Mouse (Mus musculus): ENCODE measurements around the gene Olfr1413. TPM values are rescaled to one million over a fixed set of nuclear protein-coding genes. Genes with fewer than 3 reads are reported as not detected.

Gene Olfr1413
- polyA plus RNA-seq, 2 experiments: not detected

DNA sequence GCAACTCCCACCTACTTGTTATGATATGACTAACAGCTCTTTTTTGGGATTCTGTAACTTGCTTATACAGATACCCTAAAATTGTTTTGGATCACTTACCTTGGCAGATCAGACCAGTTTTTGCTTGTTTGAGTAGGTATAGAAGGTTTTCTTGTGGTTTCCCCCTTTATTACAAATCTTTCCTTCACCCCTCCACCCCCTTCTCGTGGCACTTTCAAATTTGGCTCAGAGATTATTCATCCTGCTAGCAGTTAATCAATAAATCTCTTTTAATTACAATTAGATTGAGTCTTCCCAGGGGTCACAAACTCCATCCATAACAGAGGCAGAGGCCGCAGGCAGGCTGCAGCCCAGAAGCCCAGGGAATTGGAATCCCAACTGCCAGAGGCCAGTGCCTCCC lies 46.4 kb downstream of the Olfr1413 start, which contains the start of gene Olfr12:
Gene Olfr12 (plus strand): TSS at position 301 of the 400 bp plus-strand sequence.
- no peaks in the 10 kb centered on the region for H3K9me3 ChIP-seq (ENCODE audit: control insufficient read depth, low read length)
- H3K4me2 ChIP-seq (ENCODE audit: low read depth): no peak within 1 kb of the TSS
- H3K27ac ChIP-seq: no peak within 1 kb of the TSS
- ATAC-seq (ENCODE audit: insufficient read depth): no peak
- 45% methylated on average over 2 of the region's 2 CpGs for WGBS (ENCODE audit: insufficient replicate concordance)
- H3K36me3 ChIP-seq (replicated peaks; ENCODE audit: control insufficient read depth, insufficient read depth, low read depth): no peaks in the 10 kb centered on the region
- H3K9ac ChIP-seq (replicated peaks): no peak within 1 kb of the TSS
- TF ChIP-seq CTCF (IDR thresholded peaks at IDR 0.05; ENCODE audit: low read depth): no peak
- TF ChIP-seq EP300 (IDR thresholded peaks at IDR 0.05; ENCODE audit: low read depth): no peak
- H3K27me3 ChIP-seq (ENCODE audit: control insufficient read depth, insufficient read depth, low read length): no peaks in the 10 kb centered on the region
- H3K4me1 ChIP-seq (replicated peaks; ENCODE audit: control insufficient read depth in 2 of 2, insufficient read depth in 2 of 2, low read length in 1 of 2): no peaks in the 10 kb centered on the region
- H3K4me3 ChIP-seq (ENCODE audit: insufficient read depth in 1 of 2, low read depth in 2 of 2, low read length in 2 of 2): no peak within 1 kb of the TSS
- no peak for DNase-seq (ENCODE audit: low read depth in 3 of 3, low spot score in 3 of 3)

DNA sequence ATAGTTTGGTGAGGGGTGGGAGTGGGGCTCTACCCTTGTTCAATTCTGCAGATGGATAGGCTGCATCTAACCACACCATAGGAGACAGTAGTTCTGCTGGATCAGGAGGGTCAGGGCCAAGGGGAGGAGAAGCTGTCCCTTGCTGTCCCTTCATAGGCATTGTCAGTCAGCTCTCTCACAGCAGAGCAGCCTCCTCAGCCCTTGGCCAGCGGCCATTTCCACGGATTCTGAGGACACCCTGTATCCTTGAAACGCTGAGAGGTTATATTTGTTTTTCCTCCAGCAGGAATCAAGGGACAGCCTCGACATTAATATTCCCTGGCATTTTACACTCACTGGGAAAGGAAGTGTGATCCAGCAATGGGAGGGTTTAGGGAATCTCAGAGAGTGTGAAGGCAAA lies 47.2 kb downstream of the Olfr1413 start:
- no peak overlapping the region for H3K4me2 ChIP-seq (ENCODE audit: low read depth)
- H3K27ac ChIP-seq: no peak overlapping the region
- DNase-seq (ENCODE audit: low read depth in 3 of 3, low spot score in 3 of 3) (no peak), ATAC-seq (ENCODE audit: insufficient read depth) (no peak)
- 47% methylated on average over 4 of the region's 4 CpGs for WGBS (ENCODE audit: insufficient replicate concordance)
- H3K27me3 ChIP-seq (ENCODE audit: control insufficient read depth, insufficient read depth, low read length): no peaks in the 10 kb centered on the region
- H3K9me3 ChIP-seq (ENCODE audit: control insufficient read depth, low read length): no peaks in the 10 kb centered on the region
- no peaks in the 10 kb centered on the region for H3K36me3 ChIP-seq (replicated peaks; ENCODE audit: control insufficient read depth, insufficient read depth, low read depth)
- H3K9ac ChIP-seq (replicated peaks): no peak overlapping the region
- TF ChIP-seq CTCF (IDR thresholded peaks at IDR 0.05; ENCODE audit: low read depth) (no peak), EP300 (IDR thresholded peaks at IDR 0.05; ENCODE audit: low read depth) (no peak)
- H3K4me1 ChIP-seq (replicated peaks; ENCODE audit: control insufficient read depth in 2 of 2, insufficient read depth in 2 of 2, low read length in 1 of 2): no peaks in the 10 kb centered on the region
- H3K4me3 ChIP-seq (ENCODE audit: insufficient read depth in 1 of 2, low read depth in 2 of 2, low read length in 2 of 2): no peak overlapping the region

Other genes with a start within 250 kb of the Olfr1413 start
- 39.5 and 44.0 TPM in 2 replicates for gene Ndufa10, start 97.5 kb upstream of the Olfr1413 start, polyA plus RNA-seq (2012; rRNA removed)
- 152 and 153 TPM in 2 replicates for gene Ndufa10, start 97.5 kb upstream of the Olfr1413 start, polyA plus RNA-seq (2014; fragmentation: Nextera tagmentation; extraction: Ambion mirVana)
- gene Olfr1416, start 86.2 kb upstream of the Olfr1413 start, polyA plus RNA-seq (2012; rRNA removed): not detected in 2 replicates
- gene Olfr1416, start 86.2 kb upstream of the Olfr1413 start, polyA plus RNA-seq (2014; fragmentation: Nextera tagmentation; extraction: Ambion mirVana): not detected in 2 replicates
- not detected in 2 replicates for gene Olfr1415, start 75.2 kb upstream of the Olfr1413 start, polyA plus RNA-seq (2012; rRNA removed)
- gene Olfr1415, start 75.2 kb upstream of the Olfr1413 start, polyA plus RNA-seq (2014; fragmentation: Nextera tagmentation; extraction: Ambion mirVana): not detected in 2 replicates
- gene Olfr1414, start 52.7 kb upstream of the Olfr1413 start, polyA plus RNA-seq (2012; rRNA removed): not detected in 2 replicates
- gene Olfr1414, start 52.7 kb upstream of the Olfr1413 start, polyA plus RNA-seq (2014; fragmentation: Nextera tagmentation; extraction: Ambion mirVana): not detected in 2 replicates
- not detected in 2 replicates for gene Olfr1412, start 14.5 kb downstream of the Olfr1413 start, polyA plus RNA-seq (2012; rRNA removed)
- not detected in 2 replicates for gene Olfr1412, start 14.5 kb downstream of the Olfr1413 start, polyA plus RNA-seq (2014; fragmentation: Nextera tagmentation; extraction: Ambion mirVana)
- not detected in 2 replicates for gene Olfr1411, start 23.1 kb downstream of the Olfr1413 start, polyA plus RNA-seq (2012; rRNA removed)
- not detected in 2 replicates for gene Olfr1411, start 23.1 kb downstream of the Olfr1413 start, polyA plus RNA-seq (2014; fragmentation: Nextera tagmentation; extraction: Ambion mirVana)
- not detected in 2 replicates for gene Olfr1410, start 34.5 kb downstream of the Olfr1413 start, polyA plus RNA-seq (2012; rRNA removed)
- not detected in 2 replicates for gene Olfr1410, start 34.5 kb downstream of the Olfr1413 start, polyA plus RNA-seq (2014; fragmentation: Nextera tagmentation; extraction: Ambion mirVana)
- gene Olfr12, start 46.5 kb downstream of the Olfr1413 start, polyA plus RNA-seq (2012; rRNA removed): not detected in 2 replicates
- not detected in 2 replicates for gene Olfr12, start 46.5 kb downstream of the Olfr1413 start, polyA plus RNA-seq (2014; fragmentation: Nextera tagmentation; extraction: Ambion mirVana)
- gene Cops9, start 70.7 kb downstream of the Olfr1413 start, polyA plus RNA-seq (2012; rRNA removed): 98.4 and 99.3 TPM in 2 replicates
- gene Cops9, start 70.7 kb downstream of the Olfr1413 start, polyA plus RNA-seq (2014; fragmentation: Nextera tagmentation; extraction: Ambion mirVana): 230 and 237 TPM in 2 replicates
- gene Otos, start 77.5 kb downstream of the Olfr1413 start, polyA plus RNA-seq (2012; rRNA removed): 0.18 TPM in 1 of 2 replicates, not detected in the other
- 0.10 TPM in 1 of 2 replicates, not detected in the other for gene Otos, start 77.5 kb downstream of the Olfr1413 start, polyA plus RNA-seq (2014; fragmentation: Nextera tagmentation; extraction: Ambion mirVana)

Measured in liver, embryonic 14.5 days (tissue).